Mouse (Mus musculus): ENCODE measurements around the gene Pex11a.

Gene Pex11a

DNA sequence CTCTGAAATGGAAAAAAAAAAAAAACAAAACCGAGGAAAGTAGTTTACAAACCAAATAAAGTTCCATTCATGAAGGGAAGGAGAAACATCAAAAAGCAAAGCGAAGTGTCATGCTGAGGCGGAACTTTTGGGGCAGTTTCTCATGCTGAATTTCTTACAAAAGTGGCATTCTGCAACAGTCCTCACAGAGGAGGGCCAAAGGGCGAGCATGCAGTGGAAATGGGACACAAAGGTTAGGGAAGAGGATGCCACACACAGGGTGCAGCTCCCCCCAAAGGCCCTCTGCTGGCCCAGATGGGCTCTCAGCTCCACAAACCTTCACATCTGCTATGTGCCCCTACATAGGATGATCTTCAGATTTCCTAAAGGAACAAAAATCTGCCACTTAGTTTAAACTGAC, 2.7 kb downstream of the Pex11a start:
- no peak for DNase-seq (ENCODE audit: extremely low read depth, low read depth, low spot score)

DNA sequence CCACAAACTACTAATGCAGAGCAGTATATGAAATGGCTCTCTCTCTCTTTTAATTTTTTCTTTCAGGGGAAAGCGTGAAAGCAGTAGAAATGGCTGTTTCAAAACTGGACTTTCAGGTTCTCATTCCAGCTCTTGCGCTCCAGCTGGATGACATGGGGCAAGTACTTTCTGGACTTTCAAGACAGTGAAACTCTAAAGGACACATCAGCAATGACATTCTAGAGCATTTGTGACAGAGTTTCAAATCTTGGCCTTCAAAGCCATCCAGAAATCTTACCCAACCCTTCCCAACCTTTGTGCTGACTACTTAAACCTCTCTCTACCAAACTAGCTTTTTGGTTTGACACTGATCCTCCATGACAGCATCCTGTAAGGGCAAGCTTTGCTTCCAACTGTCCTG, 4.0 kb downstream of the Pex11a start:
- peak; percentile 55 for DNase-seq (ENCODE audit: extremely low read depth, low read depth, low spot score)

- DNase-seq (ENCODE audit: extremely low read depth, low read depth, low spot score), result no peak
Measured at GRCm38 (mm10) chr7:79736511-79736910, 6.4 kb downstream of the Pex11a start.

DNA sequence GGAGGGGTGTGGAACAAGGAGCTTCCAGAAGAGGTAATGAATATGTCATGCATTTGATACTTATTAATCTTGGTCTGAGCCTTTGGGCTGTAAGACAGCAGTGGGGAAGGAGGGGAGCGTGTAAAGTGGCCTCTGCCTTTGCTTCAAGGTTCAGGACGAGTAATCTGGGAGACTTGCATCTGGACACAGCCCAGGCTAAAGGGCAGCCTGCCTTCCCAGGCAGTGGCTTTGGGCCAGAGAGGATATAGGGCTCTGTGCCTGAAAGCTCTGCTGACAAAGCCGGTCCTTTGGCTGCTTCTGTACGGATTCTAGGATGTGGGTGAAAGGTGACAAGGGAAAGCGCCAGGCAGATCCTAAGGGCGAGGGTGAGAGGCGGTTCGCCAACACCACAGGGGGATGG, 8.4 kb downstream of the Pex11a start:
- peak; percentile 95 for DNase-seq (ENCODE audit: extremely low read depth, low read depth, low spot score)

DNA sequence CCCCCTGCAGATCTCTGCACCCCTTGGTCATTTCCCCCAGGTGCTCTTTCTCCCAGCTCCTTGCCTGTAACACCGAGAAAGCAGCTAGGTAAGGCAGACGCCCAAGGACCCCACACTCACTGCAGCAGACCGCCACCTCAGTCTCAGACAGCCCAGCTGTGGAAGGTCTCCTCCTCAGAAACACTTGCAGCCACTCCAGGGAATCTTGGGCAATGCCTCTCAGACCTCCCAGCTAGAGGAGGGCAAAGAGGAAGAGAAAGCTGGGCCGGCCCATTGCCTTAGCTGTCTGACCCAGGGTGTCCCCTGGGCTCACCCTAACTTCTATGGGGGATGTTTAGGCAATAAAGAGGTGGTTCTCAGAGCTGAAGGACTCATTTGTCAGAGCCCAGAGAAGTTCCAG, 10.3 kb downstream of the Pex11a start, which contains the start of gene Plin1:
Plin1 (minus strand) TSS at position 282 of the 400 bp plus-strand sequence.
- no peak for DNase-seq (ENCODE audit: extremely low read depth, low read depth, low spot score)

DNA sequence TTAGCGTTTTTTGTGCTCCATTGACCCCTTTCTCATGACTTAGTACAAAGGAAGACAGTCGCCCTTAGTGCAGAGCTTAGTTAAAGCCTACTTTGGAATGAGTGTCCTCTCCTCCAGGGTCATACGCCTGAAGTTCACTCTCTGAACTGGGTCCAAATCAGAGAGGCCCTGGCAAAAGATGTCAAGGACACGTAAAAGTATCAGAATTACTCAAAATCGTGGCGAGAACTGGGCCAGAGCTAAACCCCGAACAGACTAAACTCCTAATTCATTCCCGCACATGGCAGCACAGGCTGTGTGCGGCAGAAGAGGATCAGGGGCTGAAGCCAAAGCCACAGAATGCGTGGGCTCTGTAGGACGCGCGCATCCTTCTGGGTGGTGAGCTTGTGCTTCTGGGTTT, 11.5 kb downstream of the Pex11a start:
- DNase-seq (ENCODE audit: extremely low read depth, low read depth, low spot score), result no peak

GRCm38 (mm10) chr7:79729743-79730370, 13.1 kb downstream of the Pex11a start:
- DNase-seq (ENCODE audit: extremely low read depth, low read depth, low spot score), result no peak

DNA sequence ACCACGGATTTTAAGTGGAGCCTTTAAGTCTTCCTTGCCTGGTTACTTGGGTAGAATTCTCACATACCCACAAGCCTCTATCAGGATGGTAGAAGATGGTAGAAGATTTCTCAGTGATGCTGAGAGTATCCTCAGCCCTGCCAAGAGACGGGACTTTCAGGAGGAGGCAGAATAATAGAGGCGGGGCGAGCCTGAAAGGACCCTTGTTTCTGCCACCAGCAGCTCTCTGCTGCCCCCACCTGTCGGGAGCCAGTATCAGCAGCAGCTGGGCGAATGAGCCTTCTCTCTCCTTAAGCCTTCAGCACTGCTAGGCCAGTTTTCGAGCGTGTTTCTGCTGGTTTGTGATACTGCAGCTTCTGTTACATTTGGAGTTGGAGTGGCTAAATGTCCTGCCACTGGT, 13.8 kb downstream of the Pex11a start:
- no peak for DNase-seq (ENCODE audit: extremely low read depth, low read depth, low spot score)

DNA sequence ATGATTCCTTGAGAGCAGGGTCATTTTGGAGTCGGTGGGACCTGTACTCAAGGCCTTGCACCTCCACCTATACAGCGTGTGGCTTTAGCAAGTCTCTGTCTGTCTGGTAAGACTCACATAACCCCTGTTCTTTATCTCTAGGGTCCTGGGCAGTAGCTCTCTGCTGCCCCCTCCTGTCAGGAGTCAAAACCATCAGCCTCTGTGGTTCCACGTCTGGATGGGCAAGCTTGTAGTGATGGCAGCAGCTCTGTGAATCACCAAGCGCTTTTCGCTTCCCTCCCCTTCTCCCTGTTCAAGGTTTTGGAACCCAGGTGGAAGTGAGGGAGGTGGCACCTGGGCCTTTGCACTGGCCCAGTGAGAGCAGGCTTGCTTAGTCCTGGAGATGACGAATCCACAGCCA, 14.7 kb downstream of the Pex11a start:
- no peak for DNase-seq (ENCODE audit: extremely low read depth, low read depth, low spot score)

GRCm38 (mm10) chr7:79727091-79727490, 15.8 kb downstream of the Pex11a start:
- no peak for DNase-seq (ENCODE audit: extremely low read depth, low read depth, low spot score)

GRCm38 (mm10) chr7:79721386-79721977, 21.4 kb downstream of the Pex11a start:
- DNase-seq (ENCODE audit: extremely low read depth, low read depth, low spot score), result no peak

- no peak for DNase-seq (ENCODE audit: extremely low read depth, low read depth, low spot score)
Measured at GRCm38 (mm10) chr7:79715187-79715981, 27.5 kb downstream of the Pex11a start, which contains the start of gene Kif7. Gene Kif7 (minus strand): TSS chr7:79715720.

DNA sequence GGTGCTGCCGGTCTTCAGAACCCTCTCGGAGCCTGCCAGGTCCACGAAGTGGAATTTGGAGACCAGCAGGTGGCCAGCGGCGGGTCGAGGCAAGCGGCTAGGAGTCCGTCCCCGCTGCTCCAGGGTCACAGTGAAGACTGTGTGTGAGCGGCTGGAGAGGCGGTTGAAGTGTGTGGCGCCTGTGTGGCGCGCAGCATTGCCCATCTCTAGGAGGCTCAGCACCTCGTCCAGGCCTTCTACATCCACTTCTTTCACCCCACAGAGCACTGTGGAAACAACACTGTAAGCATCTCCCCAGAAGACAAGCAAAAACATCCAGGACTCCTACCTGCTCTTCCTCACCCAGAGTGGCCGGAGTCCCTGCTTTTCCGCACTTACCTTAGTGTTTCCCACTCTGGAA, 32.1 kb downstream of the Pex11a start:
- no peak for DNase-seq (ENCODE audit: extremely low read depth, low read depth, low spot score)

- DNase-seq (ENCODE audit: extremely low read depth, low read depth, low spot score), result no peak
Measured at GRCm38 (mm10) chr7:79710130-79710607, 32.8 kb downstream of the Pex11a start.

DNA sequence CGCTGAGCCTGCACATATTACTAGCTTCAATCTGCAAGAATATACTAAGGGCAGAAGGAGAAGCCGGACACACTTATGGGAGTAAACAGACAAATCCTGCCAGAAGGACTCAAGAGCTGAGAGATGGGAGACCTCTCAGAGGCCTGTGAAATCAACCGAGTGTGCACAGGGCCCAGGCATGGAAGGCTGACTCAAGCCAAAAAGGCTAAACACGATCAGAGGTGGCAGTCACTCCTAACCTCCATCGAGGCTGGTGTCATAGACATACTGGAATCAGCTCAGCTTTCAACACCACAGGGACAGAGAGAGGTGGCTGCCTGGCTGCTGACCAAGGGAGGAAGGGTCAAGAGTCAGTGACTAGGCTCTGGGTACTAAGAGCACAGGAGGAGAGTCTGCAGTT, 37.7 kb downstream of the Pex11a start:
- no peak for DNase-seq (ENCODE audit: extremely low read depth, low read depth, low spot score)

DNA sequence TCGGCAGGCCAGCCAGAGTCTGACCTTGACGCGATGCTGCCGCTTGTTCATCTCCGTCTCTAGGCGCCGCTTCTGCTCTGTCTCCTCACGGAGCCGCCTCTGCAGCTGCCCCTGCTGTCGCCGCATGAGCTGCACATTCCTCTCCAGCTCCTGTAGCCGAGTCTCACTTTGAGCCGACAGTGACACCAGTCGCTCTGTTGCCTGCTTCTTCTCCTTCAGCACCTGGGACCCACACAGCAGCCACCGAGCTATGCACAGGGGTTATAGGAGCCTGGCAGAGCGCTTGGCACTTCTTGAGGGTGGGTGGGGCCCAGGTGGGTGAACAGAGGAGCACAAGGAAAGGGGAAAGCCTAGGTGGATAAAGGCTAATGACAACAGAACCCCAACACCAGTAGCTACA, 40.2 kb downstream of the Pex11a start:
- DNase-seq (ENCODE audit: extremely low read depth, low read depth, low spot score), result no peak

DNA sequence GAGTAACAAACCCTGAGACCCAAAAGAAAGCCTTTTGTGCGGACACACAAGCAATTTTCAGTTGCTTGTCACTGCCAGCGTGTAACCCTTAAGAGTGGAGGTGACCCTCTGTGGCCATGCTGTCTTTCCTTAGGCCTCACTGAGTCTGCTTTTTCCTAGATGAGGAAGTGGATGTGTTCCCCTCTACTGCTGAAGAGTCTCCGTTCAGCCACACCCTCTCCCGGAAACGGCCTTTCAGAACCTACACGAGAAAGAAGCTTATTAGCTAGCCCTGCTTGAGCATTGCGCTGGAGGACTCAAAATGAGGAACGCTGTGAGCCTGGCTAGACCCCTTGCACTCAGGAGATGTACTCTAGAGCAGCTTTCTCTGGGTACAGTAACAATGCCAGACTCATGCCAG, 46.4 kb downstream of the Pex11a start:
- no peak for DNase-seq (ENCODE audit: extremely low read depth, low read depth, low spot score)

Measured in fat pad, adult 2 months (tissue).